Mouse (Mus musculus): ENCODE measurements around the gene Nav2. TPM values are rescaled to one million over a fixed set of nuclear protein-coding genes. Genes with fewer than 3 reads are reported as not detected.

Nav2 gene
- total RNA-seq, 2 experiments from 2014 or later: 42.4 to 52.9 TPM

DNA sequence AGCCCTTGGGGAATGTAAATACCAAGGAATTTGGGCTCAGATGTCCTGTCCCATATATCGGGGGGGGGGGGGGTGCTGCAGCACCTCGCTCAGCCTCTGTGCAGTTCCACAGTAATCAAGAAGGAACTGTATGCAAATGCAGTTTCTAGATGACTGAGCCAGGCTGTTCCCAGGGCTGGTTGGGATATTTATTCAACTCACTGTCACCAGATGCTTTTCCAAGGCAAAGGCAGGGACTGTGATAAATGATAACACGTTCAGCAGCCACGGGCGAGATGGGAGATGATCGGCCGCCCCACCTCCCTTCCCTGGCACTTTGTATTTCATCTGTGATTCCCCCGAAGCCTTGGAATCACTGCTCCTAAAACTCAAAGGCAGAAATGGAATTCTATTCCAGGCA is 176.3 kb downstream of the Nav2 start:
- DNase-seq: no peak
- intact Hi-C loops (cut with DNase I): no loop called here

DNA sequence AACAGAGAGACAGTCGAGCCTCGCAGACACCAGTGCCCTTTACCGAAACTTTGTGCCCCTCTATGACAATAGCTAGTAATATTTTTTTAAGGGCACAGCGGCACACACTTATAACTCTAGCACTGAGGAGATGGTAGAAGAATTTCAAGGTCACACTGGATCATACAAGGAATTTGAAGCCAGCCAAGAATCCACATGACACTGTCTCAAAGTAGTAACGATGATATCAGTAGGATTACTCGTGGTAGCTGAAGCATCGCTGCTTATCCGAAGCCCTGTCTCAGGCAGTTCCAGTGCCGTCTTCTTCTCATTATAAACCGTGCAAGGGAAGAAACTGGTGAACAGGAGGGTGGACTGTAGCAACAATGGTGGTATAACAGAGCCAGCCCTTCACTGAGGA is 177.2 kb downstream of the Nav2 start:
- DNase-seq: no peak
- intact Hi-C loops (cut with DNase I): no loop called here

DNA sequence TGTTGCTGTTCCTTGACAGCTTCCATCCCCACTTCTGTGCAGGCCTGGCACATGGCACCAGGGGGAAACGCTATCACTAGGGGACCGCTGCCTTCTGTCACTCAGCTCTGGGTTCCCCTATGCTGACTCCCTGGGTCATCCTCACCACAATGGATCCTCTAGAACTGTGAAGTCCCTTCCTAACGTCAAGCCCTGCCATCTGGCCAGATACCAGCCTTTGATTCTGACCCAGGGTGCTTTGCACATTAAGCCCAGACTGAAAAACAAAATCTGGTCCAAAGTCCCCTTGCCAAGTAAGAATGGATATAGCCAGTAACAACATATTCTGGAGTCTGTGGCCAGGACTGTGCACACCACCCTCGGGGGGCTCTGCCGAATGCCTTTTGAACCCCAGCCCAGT is 178.6 kb downstream of the Nav2 start:
- intact Hi-C loops (cut with DNase I): no loop called here
- DNase-seq: no peak

GRCm38 (mm10) chr7:49088198-49088912 is 179.8 kb downstream of the Nav2 start:
- intact Hi-C loops (cut with DNase I): no loop called here
- DNase-seq: no peak

DNA sequence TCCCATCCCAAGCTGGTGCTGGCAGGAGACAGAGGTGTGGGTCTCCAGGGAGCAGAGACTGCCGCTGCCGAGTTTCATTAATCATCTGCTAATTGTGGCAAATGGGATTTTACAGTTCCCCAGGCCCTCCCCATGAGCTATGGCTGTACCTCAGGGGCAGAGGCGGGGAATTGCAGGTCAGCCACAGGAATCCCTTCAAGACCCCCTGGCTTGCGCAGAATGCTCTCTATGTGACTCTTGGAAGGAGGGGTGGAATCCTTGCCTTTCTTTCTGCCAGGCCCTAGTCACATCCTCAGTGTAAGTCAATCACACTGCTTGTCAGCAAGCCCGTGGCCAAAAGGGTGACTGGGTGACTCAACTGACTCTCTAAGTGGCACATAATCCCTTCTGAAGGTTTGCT is 182.9 kb downstream of the Nav2 start:
- intact Hi-C loops (cut with DNase I): no loop called here
- no peak for DNase-seq

DNA sequence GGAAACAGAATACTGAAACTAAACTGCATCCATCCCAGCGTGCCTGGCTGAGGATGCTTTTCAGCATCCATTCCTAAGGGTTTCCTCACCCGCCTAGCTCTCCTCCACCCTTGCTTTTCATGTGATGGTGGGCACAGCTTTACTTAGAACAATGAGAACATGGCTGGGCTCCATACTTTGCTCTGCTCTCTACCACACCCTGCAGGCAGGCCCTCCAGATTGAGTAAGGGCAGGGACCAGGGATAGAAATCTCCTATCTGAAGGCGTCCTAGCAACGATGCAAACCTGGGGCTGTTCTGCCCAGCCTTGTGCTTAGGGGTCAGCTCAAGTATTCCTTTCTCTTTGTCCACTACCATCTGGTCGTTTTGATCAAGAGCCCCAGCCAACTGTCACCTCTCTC is 183.4 kb downstream of the Nav2 start:
- intact Hi-C loops (cut with DNase I): no loop called here
- DNase-seq: no peak

DNA sequence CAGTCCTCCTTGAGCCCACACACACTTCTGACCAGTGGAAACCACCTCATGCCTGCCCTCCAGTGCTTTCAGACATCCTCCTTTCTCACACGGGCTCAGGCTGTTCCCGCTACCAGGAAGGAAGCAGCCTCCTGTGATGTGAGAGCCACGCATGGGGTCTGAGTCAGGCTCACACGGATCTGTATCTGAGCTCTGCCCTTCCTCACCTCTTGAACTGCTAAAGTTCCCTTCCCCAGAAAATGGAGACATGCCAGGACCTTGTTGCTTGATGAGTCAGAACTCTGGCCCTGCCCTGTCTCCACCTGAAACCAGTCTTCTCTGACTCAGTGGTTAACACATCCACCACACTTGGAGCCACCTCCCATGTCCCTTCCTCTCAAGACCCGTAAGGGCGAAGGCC is 185.1 kb downstream of the Nav2 start:
- DNase-seq: no peak

DNA sequence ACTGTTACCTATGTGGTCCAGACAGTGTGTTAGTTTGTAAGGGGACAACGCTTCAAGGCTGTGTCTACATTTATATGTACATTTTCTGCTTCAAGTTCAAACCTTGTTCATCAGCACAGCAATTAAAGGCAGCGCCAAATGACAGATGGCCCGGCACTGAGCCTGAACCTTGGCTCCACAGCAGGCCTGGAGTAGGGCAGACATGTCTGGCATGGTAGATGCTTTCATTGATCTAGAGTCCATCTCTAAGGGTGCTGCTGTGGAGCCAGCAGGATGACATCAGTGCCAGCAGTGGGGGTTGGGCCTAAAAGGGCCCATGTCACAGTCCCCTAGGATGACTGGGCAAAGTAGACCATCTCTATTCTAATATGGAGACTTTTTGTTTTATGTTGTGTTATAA is 186.0 kb downstream of the Nav2 start:
- intact Hi-C loops (cut with DNase I): no loop called here
- DNase-seq: no peak

More for the DNA sequence above, 185.1 kb downstream of the Nav2 start:
- intact Hi-C loops (cut with DNase I): no loop called here

DNA sequence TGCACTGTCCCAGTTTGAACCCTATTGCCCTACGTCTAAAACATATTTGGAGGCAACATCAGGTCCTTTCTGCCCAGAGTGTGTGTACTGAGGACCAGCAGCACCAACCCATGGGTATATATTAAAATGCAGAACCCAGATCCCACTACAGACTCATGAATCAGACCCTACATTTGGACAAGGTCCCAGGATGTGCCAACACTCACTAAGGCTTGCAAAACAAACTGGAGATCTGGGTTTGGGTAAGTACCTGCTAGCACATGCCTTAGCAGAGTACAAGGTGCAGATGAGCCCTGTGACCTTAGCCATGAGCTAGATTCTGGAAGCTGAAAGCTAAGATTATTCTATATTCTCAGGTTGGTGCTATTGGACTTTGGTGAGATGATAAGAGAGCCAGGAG is 192.8 kb downstream of the Nav2 start:
- intact Hi-C loops (cut with DNase I): no loop called here
- DNase-seq: no peak

GRCm38 (mm10) chr7:49102223-49102622 is 193.7 kb downstream of the Nav2 start:
- no peak for DNase-seq
- intact Hi-C loops (cut with DNase I): no loop called here

- no peak for DNase-seq
- intact Hi-C loops (cut with DNase I): no loop called here
Measured at GRCm38 (mm10) chr7:49104376-49104775, 195.9 kb downstream of the Nav2 start.

GRCm38 (mm10) chr7:49104793-49105192 is 196.3 kb downstream of the Nav2 start:
- intact Hi-C loops (cut with DNase I): no loop called here
- no peak for DNase-seq

- no peak for DNase-seq
- intact Hi-C loops (cut with DNase I): no loop called here
Measured at GRCm38 (mm10) chr7:49105501-49105900, 197.0 kb downstream of the Nav2 start.

DNA sequence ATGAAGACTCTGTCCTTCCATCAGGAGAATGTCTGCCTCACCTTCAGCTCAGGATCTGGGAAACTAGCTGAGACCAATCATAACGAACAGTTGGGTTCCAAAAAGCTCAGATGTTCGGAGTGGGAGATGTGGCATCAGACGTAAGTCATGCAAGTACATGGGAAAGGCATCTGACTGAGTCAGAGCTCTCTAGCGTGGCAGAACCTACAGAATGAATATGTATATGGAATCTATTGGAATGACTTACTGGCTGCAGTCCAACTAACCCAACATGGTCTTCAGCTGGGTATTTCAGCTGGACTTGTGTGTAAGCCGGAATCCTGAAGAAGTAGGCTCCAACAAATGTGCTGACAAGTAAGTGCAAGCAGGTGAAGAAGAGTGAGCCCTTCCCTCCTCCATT is 199.6 kb downstream of the Nav2 start:
- intact Hi-C loops (cut with DNase I): no loop called here
- DNase-seq: no peak

DNA sequence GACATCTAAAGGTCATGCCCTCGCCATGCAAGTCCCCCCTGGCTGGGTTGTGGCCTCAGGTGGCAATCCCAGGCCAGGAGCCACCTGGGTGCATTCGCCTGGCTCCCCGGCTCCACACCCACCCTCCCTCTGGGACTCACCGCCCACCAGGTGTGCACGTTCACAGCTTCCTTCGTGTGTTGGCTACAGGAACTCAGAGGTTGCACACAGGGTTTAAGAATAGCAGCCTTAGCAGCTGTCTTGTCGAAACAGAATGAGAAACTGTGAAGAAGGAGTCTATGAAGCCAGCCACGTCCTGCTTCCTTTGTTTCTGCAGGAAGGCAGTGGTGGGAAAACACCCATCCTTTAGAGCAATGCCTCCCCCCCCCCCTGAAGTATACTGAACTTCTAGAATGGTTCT is 210.5 kb downstream of the Nav2 start:
- DNase-seq: no peak
- intact Hi-C loops (cut with DNase I): no loop called here

DNA sequence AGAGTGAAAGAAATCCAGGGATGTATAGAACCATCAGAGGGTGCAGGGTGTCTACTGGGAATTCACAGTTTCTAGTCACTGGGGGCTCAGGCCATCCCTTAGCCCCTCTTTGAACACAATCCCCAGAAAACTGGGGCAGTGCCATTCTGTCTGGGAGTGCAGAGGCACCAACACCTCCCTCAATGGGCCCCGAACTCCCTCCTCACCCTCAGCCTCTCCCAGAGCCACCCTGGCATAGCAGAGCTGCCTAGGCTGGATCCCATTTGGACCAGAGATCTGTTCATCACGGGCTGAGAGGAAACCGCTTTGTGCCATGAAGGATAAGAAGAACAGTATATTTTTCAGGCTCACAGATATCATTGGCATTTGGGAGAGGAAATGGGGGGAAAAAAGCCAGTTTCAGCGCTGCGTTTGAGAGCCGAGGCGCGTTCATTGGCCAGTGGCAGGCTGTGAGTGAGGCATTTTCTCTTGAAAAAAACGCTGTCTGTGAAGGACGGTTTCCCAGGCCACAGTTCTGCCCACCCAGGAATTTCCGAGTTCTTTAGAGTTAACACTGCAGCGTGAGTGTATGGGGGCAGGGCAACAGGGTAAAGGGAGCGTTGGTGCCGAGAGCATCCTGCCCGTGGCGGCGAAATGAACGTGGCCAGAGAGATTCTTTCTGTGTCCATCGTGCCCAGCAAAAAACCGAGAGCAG is 211.4 kb downstream of the Nav2 start:
- intact Hi-C loops (cut with DNase I): loop anchor here (2.0 to 5.0 kb wide), 2 partner anchors 308 to 369 kb away; no protein-coding TSS in a partner anchor
- no peak for DNase-seq

DNA sequence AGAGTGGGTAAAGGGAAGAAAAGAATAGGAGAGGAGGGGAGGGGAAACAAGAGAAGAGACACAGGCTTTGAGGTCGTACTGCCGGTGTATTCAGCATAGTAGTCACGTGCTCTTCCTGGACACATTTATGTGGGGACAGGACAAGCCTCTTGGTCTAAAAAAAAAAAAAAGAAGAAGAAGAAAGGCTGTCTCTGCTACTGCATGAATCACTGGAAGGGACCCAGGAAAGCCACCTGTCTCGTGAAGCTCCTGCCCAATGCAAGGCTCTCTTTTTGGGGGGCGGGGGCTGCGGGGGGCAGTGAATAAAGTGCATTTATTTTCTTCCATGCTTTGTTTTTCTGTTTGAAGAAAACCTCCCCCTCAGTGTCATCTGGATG is 212.0 kb downstream of the Nav2 start:
- intact Hi-C loops (cut with DNase I): loop anchor here (2.0 to 5.0 kb wide), 2 partner anchors 308 to 370 kb away; no protein-coding TSS in a partner anchor
- no peak for DNase-seq

GRCm38 (mm10) chr7:49120935-49121691 is 212.6 kb downstream of the Nav2 start:
- peak; percentile 79 to 88 for DNase-seq
- intact Hi-C loops (cut with DNase I): loop anchor here (1.0 to 5.0 kb wide), 4 partner anchors 193 to 370 kb away; no protein-coding TSS in a partner anchor

- intact Hi-C loops (cut with DNase I): loop anchor here (5.0 kb wide), 1 partner anchor 310 kb away; no protein-coding TSS in a partner anchor
- no peak for DNase-seq
Measured at GRCm38 (mm10) chr7:49122498-49122897, 214.0 kb downstream of the Nav2 start.

DNA sequence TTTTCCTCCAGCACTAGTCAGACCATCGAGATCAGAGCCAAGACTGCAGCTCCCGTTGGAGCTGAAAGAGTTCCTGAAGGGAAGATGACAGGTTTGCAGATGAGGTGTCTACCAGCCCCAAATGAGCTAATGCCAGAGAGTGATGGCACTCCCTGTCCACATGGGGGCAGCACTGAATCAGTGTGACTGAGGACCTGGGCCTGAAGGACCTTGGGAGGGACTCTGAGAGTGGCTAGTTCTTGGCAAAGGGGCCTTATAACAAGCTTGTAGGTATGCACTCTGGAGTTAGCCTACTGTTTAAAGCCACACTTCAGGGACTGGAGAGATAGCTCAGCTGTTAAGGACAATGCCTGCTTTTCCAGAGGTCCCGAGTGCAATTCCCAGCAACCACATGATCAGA is 217.0 kb downstream of the Nav2 start:
- DNase-seq: peak; percentile 45 to 59
- intact Hi-C loops (cut with DNase I): loop anchor here (2.0 kb wide), 1 partner anchor 301 kb away; no protein-coding TSS in a partner anchor

- DNase-seq: no peak
- intact Hi-C loops (cut with DNase I): no loop called here
Measured at GRCm38 (mm10) chr7:49128224-49128623, 219.7 kb downstream of the Nav2 start.

Data from heart, postnatal 36 days (tissue).